Mouse (Mus musculus): Measurements from ENCODE around the gene Gpr107. TPM values are rescaled to one million over a fixed set of nuclear protein-coding genes. Genes with fewer than 3 reads are reported as not detected.

The Gpr107 gene
- total RNA-seq, 2 experiments from 2014 or later, result 45.0 to 52.4 TPM

- no peak for DNase-seq (ENCODE audit: low spot score in 2 of 2)
- intact Hi-C loops (cut with DNase I), result no loop called here
These were observed 27.0 kb upstream of the Gpr107 start for GRCm38 (mm10) chr2:31125156-31125555.

- no peak for DNase-seq (ENCODE audit: low spot score in 2 of 2)
- intact Hi-C loops (cut with DNase I), result no loop called here
These were observed 26.1 kb upstream of the Gpr107 start for GRCm38 (mm10) chr2:31126048-31126447.

- intact Hi-C loops (cut with DNase I), result no loop called here
- no peak for DNase-seq (ENCODE audit: low spot score in 2 of 2)
These were observed 24.9 kb upstream of the Gpr107 start for GRCm38 (mm10) chr2:31127219-31127618.

GRCm38 (mm10) chr2:31127899-31128298, 24.2 kb upstream of the Gpr107 start:
- intact Hi-C loops (cut with DNase I), result no loop called here
- no peak for DNase-seq (ENCODE audit: low spot score in 2 of 2)

GRCm38 (mm10) chr2:31129742-31130518, 22.2 kb upstream of the Gpr107 start:
- intact Hi-C loops (cut with DNase I), result no loop called here
- no peak for DNase-seq (ENCODE audit: low spot score in 2 of 2)

- DNase-seq (ENCODE audit: low spot score in 2 of 2), result no peak
- intact Hi-C loops (cut with DNase I), result no loop called here
These were observed 21.3 kb upstream of the Gpr107 start for GRCm38 (mm10) chr2:31130815-31131299.

- no peak for DNase-seq (ENCODE audit: low spot score in 2 of 2)
- intact Hi-C loops (cut with DNase I), result no loop called here
These were observed 19.4 kb upstream of the Gpr107 start for GRCm38 (mm10) chr2:31132682-31133081.

GRCm38 (mm10) chr2:31133981-31134380, 18.1 kb upstream of the Gpr107 start:
- intact Hi-C loops (cut with DNase I), result no loop called here
- no peak for DNase-seq (ENCODE audit: low spot score in 2 of 2)

GRCm38 (mm10) chr2:31135512-31135931, 16.6 kb upstream of the Gpr107 start:
- no peak for DNase-seq (ENCODE audit: low spot score in 2 of 2)
- intact Hi-C loops (cut with DNase I), result no loop called here

- intact Hi-C loops (cut with DNase I), result no loop called here
- DNase-seq (ENCODE audit: low spot score in 2 of 2), result no peak
These were observed 15.8 kb upstream of the Gpr107 start for GRCm38 (mm10) chr2:31136338-31136737.

GRCm38 (mm10) chr2:31137018-31137590, 15.0 kb upstream of the Gpr107 start:
- intact Hi-C loops (cut with DNase I), result no loop called here
- no peak for DNase-seq (ENCODE audit: low spot score in 2 of 2)

- intact Hi-C loops (cut with DNase I), result no loop called here
- no peak for DNase-seq (ENCODE audit: low spot score in 2 of 2)
These were observed 12.9 kb upstream of the Gpr107 start for GRCm38 (mm10) chr2:31139174-31139632.

GRCm38 (mm10) chr2:31139991-31140771, 11.9 kb upstream of the Gpr107 start:
- intact Hi-C loops (cut with DNase I), result loop anchor here (5.0 kb wide), 2 partner anchors 73 to 158 kb away; partner anchors contain the start of genes BC005624 and Usp20
- DNase-seq (ENCODE audit: low spot score in 2 of 2), result no peak

- intact Hi-C loops (cut with DNase I), result loop anchor here (5.0 kb wide), 2 partner anchors 73 to 158 kb away; partner anchors contain the start of genes BC005624 and Usp20
- peak in 1 of 2 experiments; percentile 41 for DNase-seq (ENCODE audit: low spot score in 2 of 2)
These were observed 11.4 kb upstream of the Gpr107 start for GRCm38 (mm10) chr2:31140772-31141073.

GRCm38 (mm10) chr2:31141074-31141866, 10.8 kb upstream of the Gpr107 start:
- intact Hi-C loops (cut with DNase I), result loop anchor here (5.0 kb wide), 2 partner anchors 74 to 159 kb away; partner anchors contain the start of genes BC005624 and Usp20

GRCm38 (mm10) chr2:31141867-31142454, 10.2 kb upstream of the Gpr107 start, which contains the start of gene Fnbp1:
Gene Fnbp1, minus strand, starts transcription at chr2:31142008.
- intact Hi-C loops (cut with DNase I), result loop anchor here (5.0 kb wide), 2 partner anchors 75 to 160 kb away; partner anchors contain the start of genes BC005624 and Usp20
- DNase-seq (ENCODE audit: low spot score in 2 of 2), result peak; percentile 90 to 94

More at GRCm38 (mm10) chr2:31141074-31141866, 10.8 kb upstream of the Gpr107 start:
- peak in 1 of 2 experiments; percentile 26 for DNase-seq (ENCODE audit: low spot score in 2 of 2)

GRCm38 (mm10) chr2:31142505-31142904, 9.6 kb upstream of the Gpr107 start:
- intact Hi-C loops (cut with DNase I), result loop anchor here (5.0 kb wide), 2 partner anchors 75 to 160 kb away; partner anchors contain the start of genes BC005624 and Usp20
- peak in 1 of 2 experiments; percentile 43 for DNase-seq (ENCODE audit: low spot score in 2 of 2)

GRCm38 (mm10) chr2:31143326-31143725, 8.8 kb upstream of the Gpr107 start:
- intact Hi-C loops (cut with DNase I), result loop anchor here (5.0 kb wide), 2 partner anchors 76 to 161 kb away; partner anchors contain the start of genes BC005624 and Usp20

More at GRCm38 (mm10) chr2:31143326-31143725, 8.8 kb upstream of the Gpr107 start:
- DNase-seq (ENCODE audit: low spot score in 2 of 2), result no peak

Data from left cerebral cortex, postnatal 25 days (tissue).